Mouse (Mus musculus) adrenal gland, postnatal 4 days (tissue): ENCODE measurements around the gene Tepp. TPM values are rescaled to one million over a fixed set of nuclear protein-coding genes. Genes with fewer than 3 reads are reported as not detected.
A peak's percentile ranks its signal among the peaks of the same experiment; 100 is the strongest.

Source experiments
- DNase-seq, 2 experiments: peaks; one replicate each; pipeline ENCODE4 v3.0.0; 2021 to 2022; ENCODE audit warnings: low spot score in 2 of 2, mixed read lengths in 2 of 2
- long read RNA-seq, 2 experiments: library from polyadenylated mRNA; stranded (forward); transcript quantifications; one replicate each; pipeline ENCODE4 v2.0.0; 2021
- total RNA-seq, 2 experiments: library from RNA; stranded (reverse); gene quantifications; 2 replicates each; pipeline ENCODE4 v1.2.3; 2021

Gene Tepp
- total RNA-seq = not detected
- long read RNA-seq, experiment 1 = 0 reads
- long read RNA-seq, experiment 2, partial matches to known transcripts = 0 of 1 reads
- long read RNA-seq, experiment 2, other reads (novel, unspliced or antisense) = 1 of 1 reads

- DNase-seq = no peak
These were observed at the start of gene Tepp for GRCm38 (mm10) chr8:95310342-95310970. Gene Tepp, plus strand, starts transcription at chr8:95310566.

DNA sequence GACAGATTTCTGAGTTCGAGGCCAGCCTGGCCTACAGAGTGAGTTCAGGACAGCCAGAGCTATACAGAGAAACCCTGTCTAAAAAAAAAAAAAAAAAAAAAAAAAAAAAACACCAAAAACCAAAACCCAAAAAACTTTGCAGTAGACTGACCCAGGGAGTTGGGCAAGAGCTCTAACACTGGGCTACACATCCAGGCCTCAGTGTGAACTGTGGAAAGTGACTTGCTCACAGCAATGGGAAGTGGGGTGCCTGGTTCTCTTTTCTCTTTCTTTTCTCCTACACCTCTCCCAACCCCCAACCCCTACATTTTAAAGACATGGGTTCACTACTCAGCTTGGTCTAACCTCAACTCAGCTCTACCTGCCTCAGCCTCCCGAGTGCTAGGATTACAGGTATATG, 48.2 kb upstream of the Tepp start:
- DNase-seq = no peak

DNA sequence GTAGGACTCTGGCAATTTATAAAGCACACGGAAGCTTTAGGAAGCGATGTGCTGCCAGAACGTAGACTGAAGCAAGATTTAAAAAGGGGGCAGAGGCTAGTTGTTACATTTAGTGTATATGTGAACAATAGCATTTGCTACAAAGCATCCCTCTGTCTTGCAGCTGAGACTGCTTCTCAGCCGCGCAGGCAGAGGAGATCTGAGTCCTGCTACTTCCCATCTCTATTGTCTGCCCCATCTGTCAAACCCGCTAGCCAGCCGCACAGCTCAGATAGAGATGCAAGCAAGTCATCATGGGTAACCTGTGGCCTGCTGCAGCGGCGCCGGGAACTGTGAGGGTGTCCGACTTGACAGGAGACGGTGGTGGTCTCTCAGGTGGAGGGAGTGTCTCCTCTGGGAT, 39.9 kb upstream of the Tepp start:
- DNase-seq = no peak

GRCm38 (mm10) chr8:95271841-95272240, 38.5 kb upstream of the Tepp start:
- DNase-seq = no peak

- no peak for DNase-seq
These were observed 37.5 kb upstream of the Tepp start for GRCm38 (mm10) chr8:95272871-95273270.

DNA sequence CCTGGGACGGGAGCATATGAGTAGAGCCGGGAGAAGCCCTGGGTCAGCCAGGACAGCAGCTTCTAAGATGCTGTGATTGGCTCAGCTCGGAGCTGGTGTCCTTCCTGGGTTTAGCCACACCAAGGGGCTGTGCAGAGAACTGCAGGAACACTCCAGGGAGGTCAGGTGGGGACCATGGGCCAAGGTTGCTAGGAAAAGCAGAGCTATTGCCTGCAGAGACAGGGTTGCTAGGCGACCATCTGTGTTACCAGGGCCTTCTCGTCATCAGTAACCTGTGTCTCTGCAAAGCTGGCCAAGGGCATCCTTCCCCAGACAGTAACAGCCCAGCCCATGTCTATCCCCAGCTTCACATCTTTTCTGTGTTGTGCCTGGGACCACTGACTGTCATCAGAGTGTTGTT, 28.9 kb upstream of the Tepp start:
- no peak for DNase-seq

DNA sequence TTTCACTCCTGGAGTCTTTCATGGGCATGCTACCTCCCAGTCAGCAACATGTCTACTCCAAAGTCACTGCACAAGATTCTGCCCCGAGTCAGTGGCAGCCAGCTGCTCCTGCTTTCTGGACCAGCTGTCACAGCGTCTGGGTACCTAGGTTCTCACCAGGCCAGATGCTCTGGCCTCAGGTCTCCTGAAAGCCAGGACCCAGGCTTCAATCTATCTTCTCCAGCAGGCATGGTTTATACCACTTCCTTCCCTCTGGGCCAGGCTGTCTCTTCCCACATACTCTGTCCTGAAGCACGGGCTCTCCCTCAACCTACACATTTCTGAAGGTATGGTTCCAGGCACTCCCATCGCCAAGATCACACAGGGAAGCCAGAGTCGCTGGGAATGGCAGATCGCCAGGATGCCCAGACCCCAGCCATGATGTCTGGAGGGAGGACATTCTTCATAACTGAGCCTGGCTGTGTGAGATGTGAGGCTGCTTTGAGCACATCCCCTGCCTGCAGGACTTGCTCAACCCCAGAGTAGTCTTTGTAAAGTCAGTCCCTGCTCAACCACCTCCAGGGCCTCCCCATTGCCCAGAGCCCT, 21.2 kb upstream of the Tepp start:
- no peak for DNase-seq

DNA sequence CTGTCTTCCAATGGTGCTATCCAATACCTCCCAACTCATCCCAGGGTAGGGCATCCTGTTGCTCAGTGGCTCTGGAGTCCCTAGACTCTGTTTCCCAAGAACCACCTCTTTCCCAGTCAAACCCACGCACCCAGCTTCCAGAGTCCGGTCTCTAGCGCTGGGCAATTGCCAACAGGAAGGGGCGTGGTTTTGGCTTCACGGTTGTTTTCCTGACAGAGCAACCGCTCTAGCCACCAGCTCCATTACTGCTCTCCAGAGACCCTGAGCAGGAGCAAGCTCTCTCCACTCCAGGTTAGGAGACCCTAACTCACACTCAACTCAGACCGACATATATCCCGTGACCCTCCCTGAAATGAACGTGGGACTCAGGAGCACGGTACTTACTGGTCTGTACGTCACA, 17.2 kb upstream of the Tepp start:
- DNase-seq = peak in 1 of 2 experiments; percentile 45

- DNase-seq = no peak
These were observed 16.5 kb upstream of the Tepp start for GRCm38 (mm10) chr8:95293891-95294290.

DNA sequence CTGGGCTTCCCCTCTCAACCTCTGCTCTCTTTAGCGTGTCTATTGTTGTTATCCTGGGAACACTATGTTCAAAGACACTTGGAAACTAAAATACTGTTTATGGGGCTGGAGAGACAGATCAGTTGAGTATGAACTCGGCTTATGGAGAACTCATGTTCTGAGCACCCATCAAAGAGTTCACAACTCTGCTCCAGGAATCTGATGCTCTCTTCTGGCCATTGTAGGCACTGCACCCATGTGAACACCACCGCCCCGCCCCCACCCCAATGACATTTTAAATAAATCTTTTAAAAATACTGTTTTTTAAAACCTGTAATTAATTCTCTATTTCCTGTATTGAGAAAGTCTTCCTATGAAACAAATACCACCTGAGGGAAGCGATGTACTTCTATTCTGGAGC, 8.0 kb upstream of the Tepp start:
- DNase-seq = no peak

DNA sequence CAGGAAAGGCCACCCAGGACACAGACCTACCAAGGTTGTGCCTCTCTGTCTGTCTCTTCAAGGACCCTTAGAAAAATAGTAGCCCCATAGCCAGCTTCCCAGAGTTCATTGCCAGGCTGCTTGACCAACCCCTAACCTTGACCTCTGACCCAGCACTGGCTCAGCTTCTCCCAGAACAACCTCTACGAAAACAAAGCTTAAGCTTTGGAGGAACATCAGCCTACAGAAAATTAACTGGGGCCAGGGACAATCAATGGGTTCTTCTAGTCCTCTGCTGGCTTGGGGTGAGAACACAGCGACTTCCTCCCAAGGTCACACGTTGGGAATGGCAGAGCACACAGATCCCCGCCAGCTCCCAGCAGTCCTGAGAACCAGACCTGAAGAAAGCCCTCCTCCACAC, 4.8 kb upstream of the Tepp start:
- no peak for DNase-seq

GRCm38 (mm10) chr8:95306431-95306830, 3.9 kb upstream of the Tepp start, which contains the start of gene Cngb1:
Gene Cngb1, minus strand, starts transcription at chr8:95306585.
- no peak for DNase-seq

- DNase-seq = peak in 1 of 2 experiments; percentile 41
These were observed 2.5 kb downstream of the Tepp start for GRCm38 (mm10) chr8:95312836-95313235.

DNA sequence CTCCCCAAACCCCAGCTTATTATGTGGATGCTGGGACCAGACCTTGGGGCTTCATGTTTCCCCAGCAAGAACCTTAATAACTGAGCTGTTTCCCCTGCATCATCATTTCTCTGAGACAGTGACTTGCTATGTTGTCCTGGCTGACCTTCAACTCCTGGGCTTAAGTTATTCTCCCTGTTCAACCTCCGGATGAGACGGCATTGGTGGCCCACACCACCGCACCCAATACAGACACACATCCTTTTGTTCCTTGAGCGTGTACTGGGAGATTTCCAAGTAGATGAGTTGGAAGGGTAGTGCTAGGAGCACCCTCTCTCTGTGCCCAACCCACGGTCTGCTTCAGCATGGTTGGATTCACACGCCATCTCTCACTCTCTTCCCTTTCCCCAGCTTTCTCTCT, 3.5 kb downstream of the Tepp start:
- no peak for DNase-seq

GRCm38 (mm10) chr8:95314707-95315106, 4.3 kb downstream of the Tepp start:
- DNase-seq = no peak

- DNase-seq = no peak
These were observed 5.0 kb downstream of the Tepp start for GRCm38 (mm10) chr8:95315350-95315749.

DNA sequence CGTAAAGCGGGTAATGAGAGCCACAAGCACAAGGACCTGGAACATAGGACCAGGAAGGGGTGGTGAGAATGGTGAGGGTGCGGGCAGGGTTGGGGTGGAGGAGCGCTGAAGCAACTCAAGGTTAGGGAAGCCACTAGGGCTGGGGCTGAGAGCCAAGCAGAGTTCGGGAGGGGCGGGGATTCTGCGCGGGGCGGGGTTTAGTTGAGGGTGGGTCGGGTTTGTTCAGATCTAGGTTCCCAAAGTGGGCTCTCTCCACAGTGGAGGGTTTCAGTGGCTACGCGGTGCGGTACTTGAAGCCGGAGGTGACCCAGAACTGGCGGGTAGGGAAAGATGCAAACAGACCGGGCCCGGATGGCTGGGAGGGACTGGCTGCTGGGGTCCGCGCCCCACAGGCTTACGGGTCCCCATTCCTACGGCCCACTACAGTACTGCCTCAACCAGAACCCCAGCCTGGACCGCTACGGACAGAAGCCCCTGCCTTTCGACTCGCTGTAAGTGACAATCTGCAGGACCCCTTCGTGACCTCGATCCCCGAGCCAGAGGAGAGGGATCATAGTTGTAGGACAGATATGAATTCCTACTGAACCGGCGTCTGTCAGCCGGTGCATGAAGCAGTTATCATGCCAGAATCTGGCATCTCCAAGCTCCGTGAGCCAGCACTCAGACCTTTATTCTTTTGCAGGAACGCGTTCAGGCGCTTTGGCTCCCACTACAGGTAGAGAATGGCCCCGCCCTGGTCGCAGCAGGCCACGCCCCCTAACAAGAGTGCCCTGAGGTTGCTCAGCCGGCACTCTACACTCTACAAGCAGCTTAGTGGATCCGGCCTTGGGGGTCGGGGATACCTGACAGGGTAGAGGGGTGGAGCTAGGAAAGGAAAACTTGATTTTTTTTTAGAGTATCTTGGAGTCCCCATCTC, 10.1 kb downstream of the Tepp start:
- DNase-seq = peak in 1 of 2 experiments; percentile 26

DNA sequence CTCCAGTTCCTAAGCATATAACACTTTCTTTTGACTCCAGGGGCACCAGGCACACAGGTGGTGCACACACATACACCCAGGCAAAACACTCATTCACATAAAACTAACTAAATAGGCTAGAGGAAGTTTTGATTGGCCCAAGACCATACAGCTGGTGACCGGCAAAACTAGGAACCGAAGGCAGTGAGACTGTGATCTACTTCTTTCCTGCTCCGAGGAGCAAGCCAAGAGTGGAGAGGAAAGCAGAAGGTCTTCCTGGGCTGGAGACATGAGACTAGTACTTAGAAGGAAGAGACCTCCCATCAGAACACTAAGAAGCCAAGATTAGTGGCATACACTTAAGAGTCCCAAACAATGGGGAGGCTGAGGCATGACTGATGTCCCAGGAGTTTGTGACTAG, 12.8 kb downstream of the Tepp start:
- no peak for DNase-seq

GRCm38 (mm10) chr8:95324646-95325045, 14.3 kb downstream of the Tepp start:
- no peak for DNase-seq

GRCm38 (mm10) chr8:95326822-95327221, 16.5 kb downstream of the Tepp start:
- no peak for DNase-seq

DNA sequence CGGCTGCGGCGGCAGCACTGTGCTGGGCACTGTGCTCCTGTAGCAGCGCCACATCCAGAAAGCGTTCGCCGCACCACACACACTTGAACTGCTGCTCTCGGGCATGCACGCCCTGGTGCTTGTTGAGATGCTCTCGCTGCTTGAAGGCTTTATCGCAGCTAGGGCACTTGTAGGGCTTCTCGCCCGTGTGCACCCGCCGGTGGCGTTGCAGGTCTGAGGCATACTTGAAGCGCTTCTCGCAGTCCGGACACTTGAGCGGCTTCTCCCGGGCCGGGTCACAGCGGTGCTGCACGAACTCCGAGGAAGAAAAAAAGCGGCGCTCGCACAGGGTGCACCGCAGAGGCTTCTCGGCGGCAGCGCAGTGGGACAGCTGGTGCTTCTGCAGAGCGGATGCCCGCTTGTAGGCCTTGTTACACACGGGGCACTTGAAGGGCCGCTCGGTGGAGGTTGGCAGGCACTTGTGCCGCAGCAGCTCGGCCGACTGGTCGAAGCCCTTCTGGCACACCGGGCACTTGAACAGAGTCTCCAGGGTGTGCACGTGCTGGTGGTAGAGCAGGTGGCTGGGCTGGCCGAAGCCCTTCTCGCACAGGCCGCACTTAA, 17.6 kb downstream of the Tepp start:
- no peak for DNase-seq

GRCm38 (mm10) chr8:95330367-95330766, 20.0 kb downstream of the Tepp start:
- DNase-seq = no peak
